Mouse (Mus musculus): ENCODE measurements around the gene Oosp2.

Gene Oosp2

GRCm38 (mm10) chr19:11602026-11602425 is 58.3 kb downstream of the Oosp2 start:
- no peak for DNase-seq

- no peak for DNase-seq
These were observed 59.0 kb downstream of the Oosp2 start for GRCm38 (mm10) chr19:11601349-11601748.

Measured in kidney, adult 11 months (tissue).